Mouse (Mus musculus) ovary, postnatal 14 days (tissue): Measurements from ENCODE around the gene Cass4.

ENCODE experiments used
- DNase-seq: peaks from one replicate; pipeline ENCODE4 v3.0.0; 2022; ENCODE audit warnings: low spot score

The Cass4 gene

DNA sequence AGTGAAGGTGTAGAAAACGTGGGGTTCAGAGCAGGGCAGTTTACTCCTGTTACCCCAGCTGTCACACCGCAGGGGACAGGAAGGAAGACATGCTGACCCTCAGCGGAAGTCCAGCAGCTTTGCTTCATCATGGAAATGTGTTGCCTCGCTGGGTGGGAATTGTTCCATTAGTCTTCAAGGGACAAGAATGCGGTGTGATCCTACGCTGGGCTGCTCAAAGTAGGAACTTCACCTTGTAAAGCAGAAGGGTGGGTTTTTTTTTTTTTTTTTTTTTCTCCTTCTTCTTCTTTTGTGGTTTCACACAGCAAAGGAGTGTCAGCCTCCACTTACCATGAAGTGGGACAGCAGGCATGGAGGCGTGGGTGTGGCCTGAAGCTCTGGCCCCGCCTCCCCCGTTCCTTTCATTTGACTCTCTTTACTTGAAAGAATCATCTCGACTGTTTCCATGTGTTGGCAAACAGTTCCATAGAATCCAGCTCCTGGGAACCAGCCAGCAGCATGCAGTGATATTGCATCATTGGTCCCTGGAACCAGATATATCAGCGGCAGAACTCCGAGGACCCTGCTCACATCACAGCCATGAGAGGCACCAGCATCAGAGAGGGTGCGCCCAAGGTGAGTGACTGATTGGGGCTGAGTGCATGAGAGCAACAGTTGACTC, at the start of gene Cass4:
Gene Cass4 (plus strand): TSS at position 404 of the 661 bp plus-strand sequence.
- no peak for DNase-seq

DNA sequence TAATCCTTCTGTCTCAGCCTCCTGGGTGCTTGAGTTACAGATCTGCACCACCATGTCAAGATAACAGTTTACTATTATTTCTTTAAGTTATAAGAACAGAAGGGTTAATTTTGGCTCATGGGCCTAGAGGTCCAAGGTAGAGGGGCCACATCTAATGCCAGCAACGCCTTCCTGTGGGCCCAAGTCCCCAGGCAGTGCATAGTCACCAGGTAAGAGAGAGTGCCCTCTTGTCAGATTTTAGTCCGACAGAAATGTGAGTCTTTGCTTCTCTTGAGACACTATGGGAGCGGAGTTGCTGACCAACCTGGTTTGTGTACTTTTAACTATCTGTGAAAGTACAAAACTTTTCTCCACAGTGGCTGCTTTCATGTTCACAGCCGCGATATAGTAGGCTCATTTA, 48.9 kb upstream of the Cass4 start:
- no peak for DNase-seq

DNA sequence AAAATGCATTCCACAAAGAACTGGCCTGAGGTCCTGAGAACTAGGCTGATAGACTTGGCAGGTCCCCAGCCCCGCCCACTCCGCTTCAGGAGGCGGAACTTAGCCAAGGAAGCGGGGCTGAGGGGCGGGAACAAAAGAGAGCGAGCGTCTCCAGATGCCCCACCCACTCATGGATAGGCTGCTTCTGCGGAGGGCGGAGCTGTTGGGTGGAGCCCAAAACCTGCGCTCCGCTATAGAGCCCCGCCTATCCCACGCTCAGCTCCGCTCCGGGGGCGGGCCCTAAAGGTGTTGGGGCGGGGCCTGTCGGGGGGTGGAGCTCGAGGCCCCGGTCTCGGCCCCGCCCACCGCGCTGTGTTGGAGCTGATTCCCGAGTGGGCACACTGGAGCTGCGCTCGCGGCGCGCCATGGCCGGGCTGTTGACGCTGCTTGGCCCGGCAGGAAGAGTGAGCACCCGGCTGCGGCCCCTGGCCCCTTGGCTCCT, 48.3 kb upstream of the Cass4 start, which contains the start of gene Fam210b:
Gene Fam210b (plus strand): TSS at position 308 of the 481 bp plus-strand sequence.
- DNase-seq, result peak; percentile 92

DNA sequence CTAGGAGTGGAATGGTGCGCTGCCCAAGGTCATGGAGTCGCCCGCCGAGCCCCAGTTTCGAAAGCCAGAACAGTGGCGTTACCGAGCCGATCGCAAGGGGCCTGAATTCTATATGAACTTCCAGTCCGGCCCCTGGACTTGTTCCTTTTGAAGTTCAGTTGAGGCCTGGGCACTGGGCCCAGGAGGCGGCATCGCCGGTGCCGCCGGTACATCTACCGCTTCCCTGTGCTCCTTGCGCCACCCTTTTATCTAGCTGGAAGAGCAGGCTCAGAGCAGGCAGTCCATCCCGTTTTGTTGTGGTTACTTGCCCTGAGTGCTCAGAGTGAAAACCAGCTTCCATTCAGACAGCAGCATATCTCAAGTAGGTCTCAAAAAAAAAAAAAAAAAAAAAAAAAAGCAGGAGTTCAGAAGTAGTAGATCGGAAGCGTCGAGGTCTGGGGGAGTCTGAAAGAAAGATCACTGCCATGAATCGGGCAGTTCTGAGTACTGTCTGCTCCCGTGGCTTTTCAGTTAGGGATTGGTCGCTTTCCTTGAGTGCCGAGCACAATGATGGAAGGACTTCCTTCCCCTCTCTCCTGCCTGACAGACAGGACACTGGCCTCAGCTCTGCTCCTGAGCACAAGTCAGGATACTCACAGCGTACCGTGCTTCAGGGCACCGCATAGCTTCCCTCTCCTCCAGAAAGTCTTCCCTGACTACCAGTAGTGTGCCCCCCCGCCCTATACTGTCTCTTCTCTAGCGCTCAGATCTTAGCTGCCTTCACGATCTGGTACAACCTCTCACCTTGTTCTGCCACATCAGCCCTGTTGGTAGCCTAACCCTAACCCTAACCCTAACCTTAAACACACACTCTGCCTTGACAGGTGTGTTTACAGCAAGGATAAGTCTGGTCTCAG, 47.3 kb upstream of the Cass4 start:
- no peak for DNase-seq

DNA sequence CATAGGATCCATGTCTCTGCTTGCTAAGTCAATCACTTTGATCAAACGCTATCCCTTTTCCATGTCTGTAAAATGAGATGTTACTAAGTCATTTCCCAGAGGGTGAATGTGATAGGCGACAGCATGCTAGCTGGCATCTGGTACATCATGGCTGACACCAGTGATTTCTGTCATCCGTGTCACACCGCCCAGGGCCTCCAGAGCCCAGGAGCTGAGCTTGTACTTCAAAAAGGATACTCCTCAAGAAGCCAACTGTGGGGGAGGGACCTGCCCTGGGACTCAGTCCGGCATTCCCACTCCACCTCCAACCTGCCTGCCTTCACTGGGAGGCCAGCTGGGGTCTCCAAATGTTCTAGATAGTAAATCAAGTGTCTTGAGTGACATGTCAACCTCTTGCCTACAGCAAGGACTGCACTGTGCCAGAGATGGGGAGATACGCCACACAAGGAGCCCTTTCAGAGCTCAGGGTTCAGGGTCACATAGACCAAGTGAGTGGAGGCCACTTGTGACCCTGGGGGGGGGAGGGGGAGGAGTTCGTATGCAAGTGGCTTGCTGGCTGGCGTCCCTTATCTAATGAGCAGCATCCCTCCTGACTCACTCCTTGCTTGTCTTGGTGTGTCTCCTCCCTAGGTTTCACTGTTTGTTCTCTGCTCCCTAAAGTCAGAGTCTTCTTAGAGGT, 46.5 kb upstream of the Cass4 start:
- no peak for DNase-seq

DNA sequence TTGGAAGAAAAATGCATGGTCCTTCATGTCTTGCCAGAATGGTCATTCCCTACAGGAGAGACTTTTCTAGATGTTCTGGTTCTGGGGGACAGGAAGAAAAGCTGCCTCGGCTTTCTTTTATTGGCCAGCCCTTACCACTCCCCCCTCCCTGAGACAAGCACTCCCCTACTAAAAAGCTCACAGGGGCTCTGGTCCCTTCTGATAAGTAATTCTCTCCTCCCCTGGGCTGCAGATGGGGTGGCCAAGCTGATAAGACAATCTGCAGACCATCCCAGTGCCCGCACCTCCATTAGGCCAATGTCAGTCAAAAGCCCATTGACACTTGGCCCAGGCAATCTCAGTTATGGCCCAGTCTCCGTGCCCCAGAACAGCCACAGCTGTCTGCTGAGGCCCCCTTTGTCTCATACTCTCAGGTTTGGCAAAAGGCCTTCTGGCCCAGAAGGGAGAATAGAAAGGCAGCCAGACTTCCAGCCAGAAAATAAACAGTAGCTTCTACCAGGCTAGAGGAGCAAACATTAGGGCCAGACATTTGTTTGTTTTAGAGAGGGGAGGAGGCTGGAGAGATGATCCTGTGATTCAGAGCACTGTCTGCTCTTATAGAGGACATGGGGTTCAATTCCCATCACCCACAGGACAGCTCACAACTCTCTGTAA, 45.2 kb upstream of the Cass4 start:
- DNase-seq, result no peak

DNA sequence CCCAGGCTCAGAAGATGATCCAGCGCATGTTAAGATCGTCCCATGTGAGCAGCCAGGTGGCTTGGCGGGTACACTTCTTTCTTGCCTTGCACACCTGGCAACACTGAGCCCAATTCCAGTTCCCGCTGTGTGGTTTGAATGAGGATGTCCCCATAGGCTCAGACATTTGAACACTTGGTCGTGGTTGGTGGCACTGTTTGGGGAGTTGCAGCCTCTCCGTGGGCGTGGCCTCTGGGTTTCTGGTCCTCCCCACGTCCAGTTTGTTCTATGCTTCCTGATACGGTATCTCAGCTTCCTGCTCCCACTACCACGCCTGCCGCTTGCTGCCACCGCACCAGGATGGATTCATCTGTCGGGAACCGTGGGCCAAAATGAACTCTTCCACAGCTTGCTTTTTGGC, 43.8 kb upstream of the Cass4 start:
- no peak for DNase-seq

DNA sequence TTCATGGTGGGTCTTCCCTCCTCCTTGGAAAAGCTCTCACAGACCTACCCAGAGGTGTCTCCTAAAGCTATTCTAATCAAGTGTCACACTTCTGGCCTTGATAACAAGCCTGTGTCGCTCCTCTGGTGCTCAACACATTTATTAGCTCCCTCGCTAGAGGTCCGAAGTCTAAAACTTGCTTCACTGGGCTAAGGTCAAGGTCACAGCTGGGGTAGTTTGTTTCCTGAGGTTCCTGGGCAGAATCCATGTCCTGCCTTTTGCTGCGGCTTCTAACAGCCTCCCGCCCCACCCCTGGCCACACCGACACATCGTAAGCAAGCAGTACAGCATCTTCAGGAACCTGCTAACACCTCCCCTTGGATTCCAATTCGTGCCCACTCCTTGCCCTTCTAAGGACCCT, 42.8 kb upstream of the Cass4 start:
- DNase-seq, result no peak

DNA sequence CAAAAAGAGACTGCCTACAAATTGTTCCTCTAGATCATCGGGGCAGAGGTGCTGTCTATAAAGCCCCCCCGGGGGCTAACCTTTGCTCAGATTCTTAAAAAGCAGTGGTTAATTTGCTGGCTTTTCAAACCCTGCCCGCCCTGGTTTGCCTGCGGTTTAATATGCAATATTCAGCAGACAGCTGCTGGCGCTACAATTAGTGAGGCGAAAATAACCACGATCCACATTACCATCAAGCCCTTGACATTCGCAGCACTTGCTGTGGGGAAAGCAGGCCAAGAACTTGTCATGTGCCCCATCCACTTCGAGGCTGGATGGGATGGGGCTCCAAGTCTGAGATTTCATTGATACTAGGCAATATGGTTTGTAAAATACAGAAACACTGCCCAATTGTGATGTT, 40.4 kb upstream of the Cass4 start:
- DNase-seq, result no peak

DNA sequence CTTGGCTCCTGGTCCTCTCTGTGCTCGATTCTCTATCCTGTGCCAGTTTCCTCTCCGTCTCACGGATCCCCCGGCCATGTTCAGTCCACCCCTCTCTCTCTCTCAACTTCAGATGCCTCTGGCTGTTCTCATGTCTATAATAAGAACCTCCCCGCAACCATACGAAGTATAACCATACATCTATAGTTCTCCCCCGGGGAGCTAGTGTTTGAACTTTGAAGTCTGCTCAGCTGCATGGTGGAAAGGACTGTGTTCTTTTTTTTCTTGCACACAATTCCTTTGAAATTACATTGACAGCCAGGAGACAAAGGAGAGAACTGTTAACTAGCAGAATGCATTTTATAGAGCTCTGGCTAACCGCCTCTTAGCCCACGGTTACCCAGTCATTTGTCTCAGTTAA, 38.8 kb upstream of the Cass4 start:
- DNase-seq, result no peak

DNA sequence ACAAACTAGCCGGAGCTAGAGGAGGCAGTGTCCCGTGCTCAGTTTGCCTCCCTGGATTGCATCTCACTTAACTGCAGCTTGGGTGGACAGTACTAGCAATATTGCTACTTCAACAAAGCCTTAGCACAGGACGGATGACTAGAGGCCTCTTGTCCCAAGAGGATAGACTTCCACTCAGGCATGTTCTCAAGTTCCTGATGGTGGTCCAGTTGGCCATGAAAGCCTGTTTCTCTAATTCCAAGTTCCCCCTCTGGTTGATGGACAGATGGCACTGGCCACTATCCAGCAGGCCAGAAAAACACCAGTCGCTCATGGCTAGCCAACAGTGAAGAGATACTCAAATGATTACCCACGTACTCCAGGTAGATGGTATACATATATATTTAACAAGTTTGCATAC, 37.8 kb upstream of the Cass4 start:
- DNase-seq, result no peak

DNA sequence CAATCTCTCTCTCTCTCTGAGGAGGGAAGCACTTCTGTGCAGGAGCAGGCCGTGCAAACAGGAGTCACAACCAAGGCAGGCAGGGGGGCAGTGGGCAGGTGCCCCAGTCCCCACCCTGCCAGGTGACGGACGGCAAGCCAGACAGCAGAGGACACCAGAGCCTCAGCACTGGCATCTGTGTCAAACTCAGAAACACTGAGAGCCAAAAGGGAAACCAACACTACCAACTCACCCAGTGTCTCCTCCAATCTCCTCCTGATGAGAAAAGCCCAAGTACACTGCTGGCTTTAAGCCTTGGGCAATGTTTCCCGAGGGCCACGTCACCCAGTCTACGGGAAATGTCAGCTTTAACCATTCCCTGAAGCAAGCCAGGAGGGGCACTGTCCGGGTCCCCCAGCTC, 30.4 kb upstream of the Cass4 start:
- DNase-seq, result no peak

DNA sequence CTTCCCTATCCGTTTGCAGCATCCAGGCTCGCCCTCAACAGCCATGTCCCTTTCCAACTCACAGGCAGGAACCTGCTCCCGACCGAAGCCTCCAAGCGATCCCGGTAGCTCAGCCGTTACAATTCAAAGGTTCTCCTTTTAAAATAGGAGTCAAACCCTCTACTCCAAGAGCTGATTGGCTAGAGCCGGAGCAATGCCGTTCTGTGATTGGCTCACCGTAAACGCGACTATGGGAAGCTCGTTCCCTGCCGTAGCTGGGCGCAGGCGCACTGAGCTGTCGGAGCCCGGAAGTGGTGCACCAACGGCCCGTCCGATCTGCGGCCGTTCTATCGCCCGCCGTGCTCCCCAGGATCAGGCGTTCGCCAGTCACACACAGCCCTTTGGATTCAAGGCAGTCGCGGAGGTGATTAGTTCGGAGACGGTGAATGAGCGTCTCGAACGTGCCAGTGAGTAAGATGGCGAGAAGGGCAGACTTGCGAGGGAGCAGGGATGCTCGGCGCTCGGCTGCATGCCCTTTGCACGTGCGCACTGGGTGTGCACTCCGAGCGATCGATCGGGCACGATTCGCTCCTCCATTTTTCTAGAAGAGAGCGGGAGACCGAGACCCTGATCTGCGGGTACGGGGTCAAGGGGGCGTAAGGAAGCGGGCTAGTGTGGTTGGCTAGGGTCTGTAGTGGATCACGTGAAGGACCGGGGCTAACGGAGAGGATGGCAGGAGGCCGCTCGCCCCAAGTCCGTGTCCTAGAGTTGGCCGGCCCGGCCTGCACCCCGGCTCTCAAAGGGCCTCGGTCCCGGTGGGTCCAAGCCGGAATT, 23.0 kb upstream of the Cass4 start, which contains the start of the genes Aurka and Cstf1:
Gene Aurka (minus strand): TSS at position 125 of the 813 bp plus-strand sequence.
Gene Cstf1 (plus strand): TSS at position 271 of the 813 bp plus-strand sequence.
- peak; percentile 85 for DNase-seq

DNA sequence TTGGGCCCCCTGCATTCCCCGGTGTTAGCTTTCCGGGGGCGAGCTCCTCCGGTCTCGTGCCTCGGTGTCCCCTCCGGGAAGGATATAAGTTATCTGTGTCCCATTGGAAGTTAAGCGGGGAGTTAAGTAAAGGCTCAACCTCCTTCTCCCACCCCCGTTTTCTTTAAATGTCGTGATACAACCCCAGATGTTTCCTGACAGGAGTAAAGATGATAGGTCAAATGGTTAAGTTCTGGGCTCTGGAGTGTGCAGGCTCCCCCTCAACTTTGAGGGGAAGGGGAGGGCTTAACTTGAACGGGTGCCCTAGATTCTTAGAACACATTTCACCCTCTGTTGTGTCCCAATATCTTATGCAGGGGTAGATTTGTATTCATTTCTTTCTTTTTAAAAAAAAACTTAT, 22.3 kb upstream of the Cass4 start:
- DNase-seq, result no peak

DNA sequence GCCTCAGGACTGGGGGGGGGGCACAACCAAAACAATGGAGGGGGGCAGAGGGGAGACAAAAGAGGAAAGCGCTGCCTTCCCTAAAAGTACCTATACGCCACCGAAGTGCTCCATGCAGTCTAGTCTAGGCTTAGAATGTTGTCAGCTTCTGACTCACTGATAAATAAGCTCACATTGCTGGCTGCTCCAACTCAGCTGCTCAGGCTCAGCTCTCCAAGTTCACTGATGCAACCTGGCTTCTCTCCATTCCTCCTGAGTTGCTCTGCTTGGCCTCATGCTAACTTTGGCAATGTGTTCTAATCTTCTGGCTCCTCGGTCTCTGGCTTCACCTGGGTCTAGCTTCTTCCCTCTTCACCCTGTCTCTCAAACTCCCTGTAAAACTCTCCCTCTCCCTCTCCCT, 17.0 kb upstream of the Cass4 start:
- no peak for DNase-seq

DNA sequence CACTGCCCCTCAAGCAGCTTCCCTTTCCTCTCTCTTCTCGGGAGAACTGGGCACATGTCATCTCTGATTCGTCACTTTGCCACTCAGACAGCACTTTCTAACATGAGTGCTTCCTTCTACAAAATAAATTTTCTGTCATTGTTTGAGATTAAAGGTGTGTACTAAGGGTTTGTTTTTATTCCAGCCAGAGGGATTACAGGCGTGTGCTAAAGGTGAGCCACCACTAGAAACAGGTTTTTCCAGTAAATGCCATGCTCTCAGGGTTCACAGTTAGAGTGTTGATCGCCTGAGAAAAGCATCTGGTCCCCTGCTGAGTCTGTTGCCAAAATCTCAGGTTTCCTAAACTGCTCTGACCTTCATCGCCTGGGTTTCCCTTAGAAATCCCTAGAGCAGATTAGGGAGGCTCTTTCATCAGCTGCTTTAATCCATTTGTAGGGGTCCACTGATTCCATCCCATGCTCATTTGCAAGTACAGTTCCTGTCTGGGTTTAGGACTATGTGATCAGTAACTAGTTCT, 16.5 kb upstream of the Cass4 start:
- DNase-seq, result no peak

DNA sequence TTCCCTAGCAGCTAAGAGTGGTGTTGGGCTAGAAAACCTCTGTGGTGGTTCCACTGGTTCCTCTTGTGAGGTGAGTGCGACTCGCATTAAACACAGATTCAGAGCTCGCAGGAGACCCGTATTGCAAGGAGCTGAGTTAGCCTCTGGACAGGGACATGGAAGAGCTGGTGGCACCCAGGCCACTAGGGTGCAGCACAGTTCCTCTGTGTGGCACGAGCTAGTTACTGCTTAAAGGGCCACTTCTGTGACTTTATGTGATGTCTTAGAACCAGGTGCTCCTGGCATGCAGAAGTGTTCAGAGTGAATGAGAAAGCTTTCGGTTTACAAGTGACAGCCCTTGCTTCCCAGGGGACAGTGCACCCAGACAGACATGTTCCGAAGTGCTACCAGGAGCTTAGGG, 15.3 kb upstream of the Cass4 start:
- DNase-seq, result peak; percentile 21

DNA sequence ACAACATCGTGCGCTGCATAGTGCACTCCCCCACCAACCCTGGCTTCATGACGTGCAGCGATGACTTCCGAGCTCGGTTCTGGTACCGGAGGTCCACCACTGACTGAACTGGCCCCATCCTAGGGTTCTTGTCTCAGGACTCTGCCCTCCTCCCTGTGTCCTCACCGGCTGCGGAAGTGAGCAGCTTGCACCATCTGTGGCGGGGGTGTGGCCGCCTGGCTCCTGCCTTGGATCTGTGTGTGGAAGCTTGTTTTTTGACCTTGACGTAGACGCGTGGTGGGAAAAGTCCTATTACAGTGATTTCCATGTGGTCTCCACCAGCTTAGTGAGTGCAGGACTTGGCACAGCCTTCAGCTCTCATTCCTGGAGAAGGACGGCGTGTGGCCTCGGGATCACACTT, 13.1 kb upstream of the Cass4 start:
- DNase-seq, result no peak

DNA sequence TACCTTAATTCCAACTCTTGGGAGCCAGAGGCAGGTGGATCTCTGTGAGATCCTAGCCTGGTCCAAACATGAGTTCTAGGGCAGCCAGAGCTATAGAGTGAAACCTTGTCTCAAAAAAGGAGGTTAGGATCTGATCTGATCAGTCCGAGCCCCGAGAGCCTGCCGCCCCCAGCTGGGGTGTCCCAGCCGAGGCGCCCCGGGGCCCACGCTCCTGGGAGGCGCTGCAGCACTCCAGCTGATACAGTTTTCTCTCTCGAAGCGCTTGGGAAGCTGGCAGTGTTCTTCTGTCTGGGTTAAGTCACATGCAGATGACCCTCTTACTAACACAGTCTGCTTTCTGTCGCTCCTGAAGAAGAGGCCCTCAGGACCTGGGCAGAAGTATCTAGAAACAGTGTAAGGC, 12.3 kb upstream of the Cass4 start:
- DNase-seq, result no peak

DNA sequence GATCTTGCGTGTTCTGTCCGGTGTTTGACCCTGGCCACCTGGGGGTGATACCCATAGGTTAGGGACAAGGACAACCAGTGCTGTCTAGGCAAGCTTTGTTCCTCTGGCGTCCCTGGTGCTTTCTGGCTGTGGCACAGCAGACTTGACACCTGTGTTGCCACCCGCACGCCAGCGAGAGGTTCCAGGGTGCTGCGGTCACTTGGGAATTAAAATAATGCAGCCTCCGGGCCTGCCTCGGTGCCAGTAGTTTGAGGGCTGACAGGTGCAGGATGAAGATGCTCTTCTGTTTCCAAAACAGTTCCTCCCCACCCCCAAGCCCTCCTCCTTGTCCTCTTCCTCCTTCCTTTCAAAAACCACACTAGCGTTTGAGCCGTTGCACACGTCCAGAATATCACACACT, 11.7 kb upstream of the Cass4 start:
- DNase-seq, result no peak

DNA sequence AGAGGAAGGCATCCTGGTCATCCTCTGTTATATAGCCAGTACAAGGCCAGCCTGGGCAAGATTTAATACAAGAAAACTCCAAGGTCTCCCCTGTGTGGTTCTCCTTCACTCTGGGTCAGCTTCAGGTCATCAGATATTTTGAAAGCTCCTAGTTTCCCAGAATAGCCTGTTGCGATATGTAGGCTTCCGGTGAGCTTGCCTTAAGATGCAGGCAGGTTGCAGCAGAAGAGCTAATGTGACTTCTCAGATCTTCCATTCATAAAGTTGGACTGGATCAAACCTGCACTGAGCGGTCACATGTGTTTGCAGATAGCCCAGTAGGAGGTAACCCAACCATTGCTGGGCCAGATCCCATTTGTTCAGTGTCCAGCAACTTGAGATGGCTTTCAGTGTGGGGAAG, 8.9 kb upstream of the Cass4 start:
- DNase-seq, result no peak
